Mouse (Mus musculus) heart, embryonic 12.5 days (tissue): ENCODE results near the gene Cyb5r4. TPM values are rescaled to one million over a fixed set of nuclear protein-coding genes. Genes with fewer than 3 reads are reported as not detected.
A peak's percentile ranks its signal among the peaks of the same experiment; 100 is the strongest.

Experiments
- ATAC-seq: fragments of 200-750 bp; cut with Nextera tagmentation; 2 replicates; pipeline ENCODE4 v1.8.0; 2017; ENCODE audit warnings: moderate TSS enrichment, moderate library complexity; ENCODE audit not compliant: insufficient number of reproducible peaks, low FRiP score
- H3K27ac ChIP-seq: fragments of 300-500 bp; sonication (generic); 2 replicates; pipeline ENCODE4 v1.5.1; 2016; ENCODE audit warnings: mild to moderate bottlenecking, moderate library complexity; ENCODE audit not compliant: poor library complexity, severe bottlenecking
- H3K27me3 ChIP-seq: fragments of 300-500 bp; sonication (generic); replicated peaks from 2 replicates; pipeline ENCODE4 v1.6.1; 2016; ENCODE audit warnings: mild to moderate bottlenecking, moderate library complexity
- H3K36me3 ChIP-seq: fragments of 300-500 bp; sonication (generic); 2 replicates; pipeline ENCODE4 v1.6.1; 2016; ENCODE audit warnings: mild to moderate bottlenecking, moderate library complexity
- H3K4me1 ChIP-seq: fragments of 300-500 bp; sonication (generic); replicated peaks from 2 replicates; pipeline ENCODE4 v1.6.1; 2016; ENCODE audit warnings: mild to moderate bottlenecking
- H3K4me2 ChIP-seq: fragments of 300-500 bp; sonication (generic); 2 replicates; pipeline ENCODE4 v1.6.1; 2016; ENCODE audit warnings: mild to moderate bottlenecking, moderate library complexity
- H3K4me3 ChIP-seq: fragments of 300-500 bp; sonication (generic); 2 replicates; pipeline ENCODE4 v1.5.1; 2016; ENCODE audit warnings: mild to moderate bottlenecking
- H3K9ac ChIP-seq: fragments of 300-500 bp; sonication (generic); 2 replicates; pipeline ENCODE4 v1.6.1; 2016; ENCODE audit warnings: mild to moderate bottlenecking, moderate library complexity
- H3K9me3 ChIP-seq: fragments of 300-500 bp; sonication (generic); replicated peaks from 2 replicates; pipeline ENCODE4 v1.6.1; 2016; ENCODE audit warnings: mild to moderate bottlenecking, moderate library complexity
- WGBS: fragments of 180-500 bp; shearing (Covaris S2); methylation state at CpG from one replicate; pipeline ENCODE4 v1.1.7; 2016; 5-methylcytosine and 5-hydroxymethylcytosine counted together
- polyA plus RNA-seq: library from polyadenylated mRNA; unstranded; fragments of >200 nt; fragmentation: Nextera tagmentation; extraction: Ambion mirVana; gene quantifications from 2 replicates; pipeline ENCODE4 v1.2.1, GENCODE M21; 2016

Gene Cyb5r4
- polyA plus RNA-seq, 1 experiment from 2014 or later, result 57.1 TPM

- ATAC-seq, result no peak
- no peak overlapping the region for H3K4me3 ChIP-seq
These were observed 32.0 kb upstream of the Cyb5r4 start for GRCm38 (mm10) chr9:86989822-86990221.

DNA sequence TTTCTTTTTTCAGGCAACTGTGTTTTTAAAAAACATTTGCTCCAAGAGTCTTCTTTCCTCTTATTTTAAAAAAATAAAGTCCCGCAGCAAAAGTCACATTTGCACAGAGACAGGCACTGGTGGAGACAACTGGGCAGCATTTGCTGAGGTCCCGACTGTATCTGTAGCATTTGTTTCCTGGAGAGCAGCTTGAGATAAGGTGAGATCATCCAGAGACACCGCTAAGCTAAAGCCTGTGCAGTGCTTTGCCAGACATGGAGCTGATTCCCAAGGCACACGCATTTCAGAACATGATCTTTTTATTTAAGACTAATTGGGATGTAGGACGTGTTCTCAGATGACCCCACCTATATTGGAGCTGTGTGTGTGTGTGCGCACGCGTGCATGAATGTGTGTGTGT, 30.1 kb upstream of the Cyb5r4 start:
- H3K4me1 ChIP-seq, result peaks cover 12% of the 10 kb centered on the region
- no peaks in the 10 kb centered on the region for H3K9me3 ChIP-seq
- H3K4me2 ChIP-seq, result no peak overlapping the region
- H3K9ac ChIP-seq, result no peak overlapping the region
- no peaks in the 10 kb centered on the region for H3K36me3 ChIP-seq
- ATAC-seq, result no peak
- H3K27ac ChIP-seq, result no peak overlapping the region
- H3K4me3 ChIP-seq, result no peak overlapping the region
- no peaks in the 10 kb centered on the region for H3K27me3 ChIP-seq
- 40% methylated on average over 8 of the region's 8 CpGs for WGBS

More at GRCm38 (mm10) chr9:86989822-86990221, 32.0 kb upstream of the Cyb5r4 start:
- H3K27ac ChIP-seq, result no peak overlapping the region
- no peaks in the 10 kb centered on the region for H3K9me3 ChIP-seq
- H3K36me3 ChIP-seq, result no peaks in the 10 kb centered on the region
- peaks cover 12% of the 10 kb centered on the region for H3K4me1 ChIP-seq
- H3K27me3 ChIP-seq, result no peaks in the 10 kb centered on the region
- no peak overlapping the region for H3K9ac ChIP-seq
- H3K4me2 ChIP-seq, result no peak overlapping the region

DNA sequence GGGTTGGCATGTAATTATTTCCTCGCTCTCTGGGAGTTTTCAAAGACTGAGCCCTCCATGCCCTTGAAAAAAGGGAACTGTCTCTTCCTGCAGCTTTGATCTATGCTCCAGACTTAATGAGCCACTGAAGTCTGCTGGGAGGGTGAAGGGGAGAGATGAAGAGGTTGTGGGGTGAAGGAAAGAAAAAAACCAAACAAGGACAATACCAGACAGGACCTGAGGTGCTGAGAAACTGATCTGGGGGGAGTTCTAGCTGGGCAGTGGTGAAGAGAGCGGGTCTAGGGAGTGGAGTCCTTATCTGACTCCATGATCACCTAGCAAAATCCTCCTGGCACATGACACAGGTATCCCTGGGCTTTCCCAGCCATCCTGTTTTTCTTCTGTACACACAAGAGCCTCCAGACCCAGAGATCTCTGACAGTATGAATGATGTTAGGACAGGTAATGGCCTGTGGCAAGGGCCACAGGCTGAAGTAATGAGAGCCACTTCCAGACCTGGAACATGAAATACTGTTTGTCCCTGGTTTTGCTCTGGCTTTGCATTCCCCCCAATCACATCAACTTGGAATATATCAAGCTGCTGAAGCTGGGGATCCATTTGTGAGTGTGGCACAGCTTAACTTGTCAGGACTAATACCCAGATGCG, 24.6 kb upstream of the Cyb5r4 start:
- Histone ChIP-seq H3K4me2 (no peak overlapping the region), H3K4me1 (0 out of 2 replicates have a peak, but pooled peaks cover 2% of the 10 kb centered on the region), H3K27me3 (no peaks in the 10 kb centered on the region; the same call in 1 of the 2 replicates), H3K36me3 (no peaks in the 10 kb centered on the region), H3K4me3 (no peak overlapping the region), H3K27ac (no peak overlapping the region), H3K9me3 (no peaks in the 10 kb centered on the region), H3K9ac (no peak overlapping the region)
- 72% methylated on average over 3 of the region's 3 CpGs for WGBS
- ATAC-seq, result no peak

DNA sequence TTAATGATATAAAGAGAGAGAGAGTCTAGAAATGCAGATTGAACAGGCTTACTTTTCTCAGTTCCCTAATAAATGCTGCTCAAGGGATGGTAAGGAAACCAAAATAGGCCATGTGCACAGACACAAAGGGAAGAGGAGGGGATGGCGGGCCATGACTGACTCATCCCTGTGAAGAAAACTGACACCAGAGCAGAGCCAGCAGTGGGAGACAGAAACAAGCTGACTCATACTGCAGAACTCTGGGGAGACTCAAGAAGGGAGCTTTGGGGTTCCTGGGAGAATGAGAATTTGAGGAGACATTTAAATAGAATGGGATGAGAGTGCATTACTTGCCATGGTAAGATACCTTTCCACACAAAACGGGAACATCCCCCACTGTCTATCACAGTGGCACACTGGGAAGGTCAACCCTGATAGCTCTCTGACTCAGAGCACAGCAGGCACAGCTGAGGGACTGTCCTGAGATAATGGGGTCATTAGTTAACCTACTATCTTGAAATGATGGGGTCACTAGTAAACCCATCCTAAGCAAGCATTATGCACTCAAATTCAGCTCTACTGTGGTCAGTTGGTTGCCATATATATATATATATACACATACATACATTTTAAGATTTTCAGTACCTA, 21.7 kb upstream of the Cyb5r4 start:
- Histone ChIP-seq H3K27me3 (no peaks in the 10 kb centered on the region; the same call in 1 of the 2 replicates), H3K9me3 (no peaks in the 10 kb centered on the region), H3K4me2 (no peak overlapping the region), H3K27ac (no peak overlapping the region), H3K36me3 (no peaks in the 10 kb centered on the region), H3K4me3 (no peak overlapping the region), H3K4me1 (peaks cover 8% of the 10 kb centered on the region), H3K9ac (no peak overlapping the region)
- WGBS, result 39% methylated on average over 2 of the region's 2 CpGs
- ATAC-seq, result no peak

DNA sequence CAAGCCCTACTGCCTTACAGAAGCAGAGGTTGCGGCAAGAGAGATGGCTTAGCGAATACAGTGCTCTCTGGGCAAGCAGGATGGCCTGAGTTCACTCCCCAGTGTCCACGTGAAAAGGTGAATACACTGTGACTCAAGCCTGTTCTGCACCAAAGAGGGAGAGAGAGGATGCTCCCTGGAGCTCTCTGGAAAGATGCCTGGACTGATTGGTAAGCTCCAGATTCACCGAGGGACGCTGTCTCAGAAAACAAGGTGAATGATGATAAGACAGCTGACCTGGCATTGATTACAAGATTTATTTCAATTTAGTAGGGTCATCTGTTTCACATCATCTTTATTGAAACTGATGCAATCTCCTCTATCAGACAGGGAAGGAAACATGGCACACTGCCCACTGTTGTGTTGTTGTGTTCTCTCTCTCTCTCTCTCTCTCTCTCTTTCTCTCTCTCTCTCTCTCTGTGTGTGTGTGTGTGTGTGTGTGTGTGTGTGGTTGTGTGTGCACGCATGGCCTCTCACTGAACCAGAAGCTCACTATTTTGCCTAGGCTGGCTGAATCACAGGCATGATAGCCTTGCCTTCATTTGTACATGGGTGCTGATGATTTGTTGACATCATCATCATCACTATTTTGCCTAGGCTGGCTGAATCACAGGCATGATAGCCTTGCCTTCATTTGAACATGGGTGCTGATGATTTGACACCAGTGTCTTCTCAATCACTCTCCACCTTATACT, 16.9 kb upstream of the Cyb5r4 start:
- H3K4me1 ChIP-seq, result peaks cover 18% of the 10 kb centered on the region
- H3K36me3 ChIP-seq, result no peaks in the 10 kb centered on the region
- no peak overlapping the region for H3K4me3 ChIP-seq
- no peaks in the 10 kb centered on the region; the same call in 1 of the 2 replicates for H3K27me3 ChIP-seq
- 56% methylated on average over 6 of the region's 6 CpGs for WGBS
- H3K27ac ChIP-seq, result peak overlapping the region; percentile 80
- no peak overlapping the region for H3K9ac ChIP-seq
- no peak overlapping the region for H3K4me2 ChIP-seq
- peak; percentile 54 for ATAC-seq
- H3K9me3 ChIP-seq, result no peaks in the 10 kb centered on the region

DNA sequence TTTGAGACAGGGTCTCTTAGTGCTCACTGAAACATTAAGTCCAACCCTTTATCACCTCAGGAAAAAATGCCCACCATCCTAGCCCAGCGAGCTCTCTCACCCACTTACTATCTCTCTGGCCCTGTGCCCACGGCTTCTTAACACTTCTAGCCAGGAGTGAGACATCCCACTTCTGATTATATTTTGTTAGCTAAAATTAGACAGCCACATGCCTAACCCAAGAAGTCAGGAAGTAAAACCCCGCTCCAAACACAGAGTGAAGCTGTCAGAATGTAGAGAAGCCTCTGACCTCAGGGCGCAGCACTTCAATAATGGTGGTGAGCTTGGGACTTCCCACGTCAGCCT, 16.4 kb upstream of the Cyb5r4 start:
- Histone ChIP-seq H3K4me2 (peak overlapping the region; percentile 29; the same call in 1 of the 2 replicates), H3K4me3 (no peak overlapping the region), H3K9me3 (no peaks in the 10 kb centered on the region), H3K4me1 (peaks cover 16% of the 10 kb centered on the region), H3K9ac (no peak overlapping the region), H3K27me3 (no peaks in the 10 kb centered on the region; the same call in 1 of the 2 replicates), H3K36me3 (no peaks in the 10 kb centered on the region), H3K27ac (peak overlapping the region; percentile 80)
- ATAC-seq, result peak; percentile 79
- WGBS, result 12% methylated on average over 5 of the region's 5 CpGs

DNA sequence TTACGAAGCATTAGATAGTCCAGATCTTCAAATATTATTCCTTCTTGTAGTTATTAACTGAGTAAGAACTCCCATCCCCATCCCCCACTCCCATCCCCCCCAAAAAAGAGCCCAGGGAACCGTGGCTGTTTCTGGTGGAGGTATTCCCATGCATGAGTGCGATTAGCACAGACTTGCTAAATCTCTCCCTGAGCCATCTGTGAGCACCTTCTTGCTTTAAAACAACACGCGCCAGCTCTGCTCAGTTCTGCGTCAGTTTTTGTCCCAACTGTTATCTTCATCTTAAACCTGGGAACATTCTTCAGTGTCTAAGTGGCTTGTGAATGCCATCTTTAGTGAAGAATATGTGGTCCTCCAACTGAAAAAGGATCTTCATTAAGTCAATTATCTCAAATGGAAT, 13.3 kb upstream of the Cyb5r4 start:
- H3K4me2 ChIP-seq, result no peak overlapping the region

DNA sequence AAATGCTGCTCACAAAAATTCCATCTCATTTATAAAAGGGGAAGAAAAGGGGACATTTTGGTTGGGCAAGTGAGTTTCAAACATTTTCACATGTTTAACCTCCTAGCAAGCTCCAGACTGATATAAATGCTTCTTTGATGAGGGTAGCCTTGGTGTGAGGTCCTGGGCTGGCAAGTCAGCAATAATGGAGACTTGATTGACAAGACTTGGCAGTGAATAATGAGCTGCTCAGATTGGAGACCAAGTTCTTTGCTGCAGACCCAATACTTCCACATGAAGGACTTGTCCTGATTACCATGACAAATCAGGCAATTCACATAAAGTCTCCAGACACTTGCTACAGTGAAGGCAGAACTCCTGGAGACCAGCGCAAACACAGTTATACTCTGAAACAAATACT, 12.9 kb upstream of the Cyb5r4 start:
- WGBS, result 95% methylated on average over 1 of the region's 1 CpGs
- no peak overlapping the region for H3K27ac ChIP-seq
- H3K9ac ChIP-seq, result no peak overlapping the region
- peaks cover 16% of the 10 kb centered on the region for H3K4me1 ChIP-seq
- H3K36me3 ChIP-seq, result no peaks in the 10 kb centered on the region
- peaks cover 10% of the 10 kb centered on the region for H3K27me3 ChIP-seq
- no peak overlapping the region for H3K4me3 ChIP-seq
- H3K4me2 ChIP-seq, result no peak overlapping the region
- no peak for ATAC-seq
- no peaks in the 10 kb centered on the region for H3K9me3 ChIP-seq

More for the DNA sequence above, 13.3 kb upstream of the Cyb5r4 start:
- Histone ChIP-seq H3K9ac (no peak overlapping the region), H3K4me1 (peaks cover 16% of the 10 kb centered on the region), H3K9me3 (no peaks in the 10 kb centered on the region), H3K36me3 (no peaks in the 10 kb centered on the region), H3K27me3 (peaks cover 9% of the 10 kb centered on the region), H3K4me3 (no peak overlapping the region), H3K27ac (no peak overlapping the region)
- no peak for ATAC-seq
- WGBS, result 64% methylated on average over 6 of the region's 6 CpGs

- Histone ChIP-seq H3K9me3 (no peaks in the 10 kb centered on the region), H3K4me2 (peak within 1 kb of the TSS; percentile 89), H3K27ac (no peak within 1 kb of the TSS), H3K4me3 (peak within 1 kb of the TSS; percentile 56), H3K36me3 (no peaks in the 10 kb centered on the region), H3K9ac (peak within 1 kb of the TSS; percentile 68), H3K4me1 (peaks cover 3% of the 10 kb centered on the region; the same call in 1 of the 2 replicates), H3K27me3 (peaks cover 41% of the 10 kb centered on the region)
- 0 out of 2 replicates have a peak, but pooled peaks have one; percentile 39 for ATAC-seq
- under 1% methylated on average over 70 of the region's 71 CpGs for WGBS
These were observed 6.4 kb upstream of the Cyb5r4 start, which contains the start of gene Ripply2 for GRCm38 (mm10) chr9:87015288-87015937. TSS of gene Ripply2 (plus strand) at chr9:87015537.

DNA sequence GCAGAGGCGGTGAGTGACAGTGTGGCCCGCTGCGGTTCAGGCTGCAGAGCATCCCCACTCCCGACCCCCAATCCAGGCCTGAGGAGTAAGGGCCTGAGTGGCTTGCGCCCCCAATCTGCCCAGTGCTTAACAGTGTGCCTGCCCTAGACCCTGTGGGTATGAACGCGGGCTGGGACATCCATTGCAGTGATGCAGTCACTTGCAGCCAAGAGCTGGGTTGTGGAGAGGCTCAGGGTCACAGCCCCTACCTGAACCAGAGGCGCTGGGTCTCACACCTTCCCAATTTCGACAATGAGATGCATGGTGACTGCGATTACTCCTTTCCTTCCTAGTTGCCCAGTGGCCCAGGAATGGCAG, 5.9 kb upstream of the Cyb5r4 start:
- H3K9ac ChIP-seq, result peak overlapping the region; percentile 68
- 6% methylated on average over 10 of the region's 10 CpGs for WGBS
- ATAC-seq, result no peak

DNA sequence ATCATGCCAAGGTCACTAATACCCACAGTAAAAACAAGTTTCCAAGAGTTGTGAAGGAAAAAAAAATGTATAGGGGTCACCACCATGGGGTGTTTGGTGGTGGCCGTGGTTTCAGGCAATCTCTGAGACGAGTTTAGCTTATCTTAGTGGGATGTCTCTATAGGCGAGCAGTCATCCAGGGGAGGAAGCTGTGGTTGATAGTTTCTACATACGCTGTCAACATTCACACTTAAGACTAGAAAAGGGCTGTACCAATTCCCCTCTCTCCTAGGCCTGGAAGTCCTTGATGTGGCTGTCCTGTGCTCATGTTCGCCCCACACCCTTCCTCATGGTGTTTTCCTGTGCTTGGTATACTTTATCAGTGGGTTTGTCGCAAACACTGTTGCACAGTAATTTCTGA, 4.0 kb downstream of the Cyb5r4 start:
- Histone ChIP-seq H3K36me3 (no peaks in the 10 kb centered on the region), H3K27ac (no peak overlapping the region), H3K9me3 (no peaks in the 10 kb centered on the region), H3K4me1 (peaks cover 8% of the 10 kb centered on the region), H3K4me2 (no peak overlapping the region), H3K4me3 (no peak overlapping the region), H3K9ac (no peak overlapping the region), H3K27me3 (no peaks in the 10 kb centered on the region)
- 57% methylated on average over 6 of the region's 6 CpGs for WGBS
- ATAC-seq, result no peak

More for the DNA sequence above, 5.9 kb upstream of the Cyb5r4 start:
- Histone ChIP-seq H3K4me3 (peak overlapping the region; percentile 56), H3K27me3 (peaks cover 41% of the 10 kb centered on the region), H3K36me3 (no peaks in the 10 kb centered on the region), H3K27ac (no peak overlapping the region), H3K9me3 (no peaks in the 10 kb centered on the region), H3K4me1 (peaks cover 3% of the 10 kb centered on the region; the same call in 1 of the 2 replicates), H3K4me2 (peak overlapping the region; percentile 89)
